In genomic region chr9:29595321-29595720, GRCm38 (mm10) we compare ENCODE assay signal across 18 mouse cellular contexts.
DNase-seq lines count a peak whose midpoint lies in the region; ATAC-seq and TF ChIP-seq lines count a peak whose summit lies in the region.
"Had no signal": no experiment of that assay in that cellular context is flagged by ENCODE, and none has a peak within 500 bp of the region (broad histone marks: within the 10 kb centered on the region; RNA-seq: fewer than 3 reads in every experiment).

No protein-coding gene starts in this region.

- WGBS in embryonic facial prominence, embryonic 13.5 days, result 73% methylated on average over 9 of the region's 9 CpGs
- 87% methylated on average over 9 of the region's 9 CpGs for WGBS in embryonic facial prominence, embryonic 10.5 days
- WGBS in heart, postnatal 0 days, result 23% methylated on average over 9 of the region's 9 CpGs
- 82% methylated on average over 9 of the region's 9 CpGs for WGBS in limb, embryonic 10.5 days

- no peak for TF ChIP-seq CTCF in heart, postnatal 0 days (IDR thresholded peaks at IDR 0.05; ENCODE audit: low read depth)

- no peak overlapping the region for H3K4me3 ChIP-seq in embryonic facial prominence, embryonic 13.5 days
- H3K4me3 ChIP-seq in embryonic facial prominence, embryonic 10.5 days, result no peak overlapping the region
- peak overlapping the region; percentile 12; the same call in 1 of the 2 replicates for H3K4me3 ChIP-seq in heart, postnatal 0 days (ENCODE audit: low read depth, low read length)
- no peak overlapping the region for H3K4me3 ChIP-seq in limb, embryonic 10.5 days
- H3K4me3 ChIP-seq: embryonic facial prominence, embryonic 12.5 days; midbrain, embryonic 10.5 days had no signal

- TF ChIP-seq EP300 in heart, postnatal 0 days (IDR thresholded peaks at IDR 0.05; ENCODE audit: low read depth), result no peak

- H3K27ac ChIP-seq in embryonic facial prominence, embryonic 13.5 days, result no peak overlapping the region
- H3K27ac ChIP-seq in embryonic facial prominence, embryonic 10.5 days (replicated peaks), result no peak overlapping the region
- H3K27ac ChIP-seq in heart, postnatal 0 days (ENCODE audit: low read depth), result no peak overlapping the region
- no peak overlapping the region for H3K27ac ChIP-seq in limb, embryonic 10.5 days
- H3K27ac ChIP-seq: embryonic facial prominence, embryonic 12.5 days; midbrain, embryonic 10.5 days had no signal

- no peaks in the 10 kb centered on the region for H3K36me3 ChIP-seq in embryonic facial prominence, embryonic 13.5 days
- no peaks in the 10 kb centered on the region for H3K36me3 ChIP-seq in embryonic facial prominence, embryonic 10.5 days (replicated peaks)
- no peaks in the 10 kb centered on the region for H3K36me3 ChIP-seq in heart, postnatal 0 days (replicated peaks; ENCODE audit: control insufficient read depth, insufficient read depth, low read length)
- H3K36me3 ChIP-seq in limb, embryonic 10.5 days, result no peaks in the 10 kb centered on the region
- H3K36me3 ChIP-seq: embryonic facial prominence, embryonic 12.5 days; midbrain, embryonic 10.5 days had no signal

- H3K9me3 ChIP-seq in embryonic facial prominence, embryonic 13.5 days, result no peaks in the 10 kb centered on the region
- no peaks in the 10 kb centered on the region for H3K9me3 ChIP-seq in embryonic facial prominence, embryonic 10.5 days
- no peaks in the 10 kb centered on the region for H3K9me3 ChIP-seq in heart, postnatal 0 days (replicated peaks; ENCODE audit: control insufficient read depth, low read length)
- no peaks in the 10 kb centered on the region for H3K9me3 ChIP-seq in limb, embryonic 10.5 days (replicated peaks)
- H3K9me3 ChIP-seq: embryonic facial prominence, embryonic 12.5 days; midbrain, embryonic 10.5 days had no signal

- no peak for DNase-seq in embryonic facial prominence, embryonic 10.5 days (ENCODE audit: low spot score)
- DNase-seq in heart, postnatal 0 days (ENCODE audit: low spot score), result peak; percentile 27
- DNase-seq in heart, postnatal 4 days, result no peak
- peak; percentile 62 for DNase-seq in cerebellum, adult 11 months
- DNase-seq in cerebellum, postnatal 14 days, result peak; percentile 69 to 72
- DNase-seq in limb, embryonic 10.5 days (ENCODE audit: low spot score), result no peak
- DNase-seq in gastrocnemius, adult 18-20 months (ENCODE audit: low spot score), result no peak
- DNase-seq: kidney, adult 8-10 months; kidney, postnatal 4 days; liver; liver, postnatal 0 days; lung, postnatal 36 days; spleen, adult 18-20 months; thymus, adult 2 months had no signal

- H3K9ac ChIP-seq in embryonic facial prominence, embryonic 13.5 days, result no peak overlapping the region
- H3K9ac ChIP-seq in heart, postnatal 0 days (replicated peaks; ENCODE audit: low read depth, low read length), result no peak overlapping the region
- H3K9ac ChIP-seq: embryonic facial prominence, embryonic 12.5 days; liver, postnatal 0 days had no signal

- no peak overlapping the region for H3K4me2 ChIP-seq in embryonic facial prominence, embryonic 13.5 days
- peak overlapping the region; percentile 45 for H3K4me2 ChIP-seq in heart, postnatal 0 days (ENCODE audit: low read depth, low read length)
- H3K4me2 ChIP-seq: embryonic facial prominence, embryonic 12.5 days had no signal

- no peaks in the 10 kb centered on the region for H3K27me3 ChIP-seq in embryonic facial prominence, embryonic 13.5 days
- no peaks in the 10 kb centered on the region for H3K27me3 ChIP-seq in embryonic facial prominence, embryonic 10.5 days (replicated peaks; ENCODE audit: low read depth, poor library complexity, severe bottlenecking)
- H3K27me3 ChIP-seq in heart, postnatal 0 days (ENCODE audit: control insufficient read depth, insufficient read depth, low read length), result no peaks in the 10 kb centered on the region
- peaks cover 13% of the 10 kb centered on the region; the same call in 1 of the 2 replicates for H3K27me3 ChIP-seq in limb, embryonic 10.5 days (ENCODE audit: low read depth, poor library complexity, severe bottlenecking)
- H3K27me3 ChIP-seq: embryonic facial prominence, embryonic 12.5 days had no signal

- 0 out of 2 replicates have a peak, but pooled peaks have one; percentile 6 for ATAC-seq in embryonic facial prominence, embryonic 13.5 days (ENCODE audit: insufficient number of reproducible peaks, insufficient read depth, low FRiP score, low TSS enrichment, low read depth)
- no peak for ATAC-seq in heart, postnatal 0 days (ENCODE audit: insufficient read depth, low read depth)
- ATAC-seq: forebrain, embryonic 16.5 days; liver, postnatal 0 days had no signal

- no peaks in the 10 kb centered on the region for H3K4me1 ChIP-seq in embryonic facial prominence, embryonic 13.5 days
- H3K4me1 ChIP-seq in embryonic facial prominence, embryonic 10.5 days, result no peaks in the 10 kb centered on the region
- H3K4me1 ChIP-seq in heart, postnatal 0 days (ENCODE audit: control insufficient read depth, insufficient read depth), result 0 out of 2 replicates have a peak, but pooled peaks cover 8% of the 10 kb centered on the region
- H3K4me1 ChIP-seq in limb, embryonic 10.5 days, result peaks cover 8% of the 10 kb centered on the region; the same call in 1 of the 2 replicates
- H3K4me1 ChIP-seq: embryonic facial prominence, embryonic 12.5 days had no signal

Comparison
In these comparisons a context has a peak if more than half of its experiments do, and no peak if none do; other contexts are left out.
1. DNase-seq: peak in heart, postnatal 0 days (single experiment), cerebellum, adult 11 months (single experiment) and cerebellum, postnatal 14 days (2 of 2); none in embryonic facial prominence, embryonic 10.5 days (single experiment), heart, postnatal 4 days (single experiment), limb, embryonic 10.5 days (single experiment) and gastrocnemius, adult 18-20 months (single experiment).